Mouse (Mus musculus) embryo, embryonic 11.5 days (tissue): Measurements from ENCODE around the gene Ccdc43.
"Not testable (repeated sequence)": the region's sequence is repeated elsewhere in the genome, so short reads cannot be mapped to it uniquely, and the experiment has no call there.

Experiments
- DNase-seq: peaks from one replicate; pipeline ENCODE4 v3.0.0-alpha.2; 2012; ENCODE audit warnings: low read depth, low spot score

Ccdc43 gene

DNA sequence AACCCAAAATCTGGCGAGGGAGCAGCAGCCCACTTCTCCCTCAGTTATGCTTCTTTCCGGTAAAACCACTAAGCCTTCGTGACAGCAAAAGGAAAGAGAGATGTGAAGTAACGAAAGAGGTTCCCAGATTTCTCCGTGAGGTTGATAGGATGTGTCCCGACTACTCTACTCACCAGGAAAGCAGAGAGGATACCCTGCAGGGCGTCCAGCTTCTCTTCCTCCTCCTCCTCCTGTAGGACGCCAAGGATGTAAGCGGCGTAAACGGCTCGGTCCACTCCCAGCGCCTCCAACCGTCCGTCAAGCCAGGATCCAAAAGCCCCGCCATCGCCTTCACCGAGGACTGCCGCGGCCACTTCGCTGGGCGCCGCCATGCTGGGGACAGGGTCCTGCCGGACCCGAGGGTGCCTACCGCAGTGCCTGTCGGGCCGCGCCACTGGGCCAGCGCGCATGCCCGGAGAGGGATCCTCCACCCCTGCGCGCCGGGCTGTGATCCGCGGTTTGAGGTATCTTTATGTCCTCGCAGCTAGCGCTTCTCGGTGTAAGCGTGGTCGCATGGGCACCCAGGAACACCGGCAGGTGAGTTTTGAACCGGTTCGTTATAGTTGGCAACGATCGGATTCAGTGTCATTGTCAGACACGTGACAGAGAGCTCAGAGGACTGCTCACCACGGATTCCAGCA lies at the start of gene Ccdc43:
Gene Ccdc43, minus strand, starts transcription at position 445 of the 680 bp plus-strand sequence.
- DNase-seq: peak; percentile 75

- DNase-seq: no peak
Measured at GRCm38 (mm10) chr11:102744746-102745145, 47.2 kb upstream of the Ccdc43 start.

- no peak for DNase-seq
Measured at GRCm38 (mm10) chr11:102742843-102743242, 45.3 kb upstream of the Ccdc43 start.

DNA sequence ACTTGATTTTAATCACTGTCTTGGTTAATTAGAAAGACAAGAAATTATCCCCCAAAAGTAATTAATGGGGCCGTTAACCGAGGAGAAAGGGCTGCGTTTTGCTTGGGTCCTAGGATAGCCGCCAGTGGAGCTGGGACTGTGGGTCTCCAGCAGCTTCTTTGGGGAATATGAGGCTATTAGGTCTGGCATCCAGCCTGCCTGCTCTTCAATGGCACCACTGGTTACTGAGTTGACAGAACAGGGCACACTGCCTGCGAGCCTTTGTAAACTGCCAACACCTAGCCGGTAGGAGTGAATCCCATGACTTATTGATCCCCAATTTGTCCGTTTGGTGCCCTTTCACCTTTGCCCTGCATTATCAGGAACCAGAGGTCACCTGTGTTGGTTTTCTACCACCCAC lies 44.5 kb upstream of the Ccdc43 start:
- DNase-seq: no peak

- no peak for DNase-seq
Measured at GRCm38 (mm10) chr11:102741129-102741950, 43.8 kb upstream of the Ccdc43 start.

DNA sequence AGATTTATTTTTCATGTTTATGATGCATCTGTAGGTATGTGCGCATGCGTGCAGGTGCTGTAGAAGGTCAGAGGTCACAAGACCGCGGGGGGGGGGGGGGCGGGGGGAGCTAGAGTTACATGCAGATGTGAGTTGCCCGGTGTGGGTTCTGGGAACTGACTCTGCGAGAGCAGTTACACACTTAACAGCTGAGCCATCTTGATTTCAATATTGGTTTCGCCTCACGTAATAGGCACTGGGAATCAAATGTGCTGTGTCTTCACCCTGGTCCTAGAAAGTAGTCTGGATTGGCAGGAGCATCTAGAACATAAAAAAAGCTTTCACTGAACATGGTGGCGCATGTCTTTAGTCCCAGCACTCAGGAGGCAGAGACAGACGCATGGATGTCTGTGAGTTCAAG lies 43.1 kb upstream of the Ccdc43 start:
- DNase-seq: no peak

- peak; percentile 55 for DNase-seq
Measured at GRCm38 (mm10) chr11:102739278-102739966, 41.8 kb upstream of the Ccdc43 start.

GRCm38 (mm10) chr11:102738046-102738445 lies 40.5 kb upstream of the Ccdc43 start:
- no peak for DNase-seq

DNA sequence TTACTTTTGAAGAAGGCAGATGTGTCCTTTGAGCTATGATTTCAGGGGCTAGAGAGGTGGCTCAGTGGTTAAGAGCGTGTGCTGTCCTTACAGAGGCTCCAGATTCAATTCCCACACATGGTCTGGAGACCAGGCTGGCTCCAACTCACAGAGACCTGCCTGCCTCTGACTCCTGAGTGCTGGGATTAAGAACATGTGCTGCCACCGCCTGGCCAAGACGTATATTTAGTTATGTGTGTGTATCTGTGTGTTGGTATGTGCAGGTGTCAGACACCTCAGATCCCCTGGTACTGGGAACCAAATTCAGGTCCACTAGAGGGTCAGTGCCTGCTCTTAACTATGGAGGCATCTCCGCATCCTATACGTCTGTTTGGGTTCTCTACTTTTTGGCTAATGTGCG lies 37.4 kb upstream of the Ccdc43 start:
- DNase-seq: no peak

- DNase-seq: no peak
Measured at GRCm38 (mm10) chr11:102733146-102733545, 35.6 kb upstream of the Ccdc43 start.

DNA sequence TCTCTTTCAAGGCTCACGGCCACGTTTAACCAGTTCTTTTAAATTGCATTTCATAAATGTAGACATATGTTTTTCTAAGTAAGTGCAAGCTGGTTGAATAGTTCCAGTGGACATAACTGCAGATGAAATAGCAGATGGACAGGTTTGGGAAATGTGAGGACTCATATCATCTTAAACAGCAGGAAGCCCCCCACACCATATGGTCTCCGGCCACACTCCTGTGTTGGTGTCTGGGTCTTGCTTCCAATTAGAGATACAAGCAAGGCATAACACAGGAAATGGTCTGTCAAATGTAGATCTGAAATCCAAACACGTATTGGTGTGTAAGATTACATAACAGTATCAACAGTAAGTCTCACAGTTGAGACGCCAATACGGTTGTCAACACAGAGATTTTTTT lies 33.8 kb upstream of the Ccdc43 start:
- DNase-seq: no peak

DNA sequence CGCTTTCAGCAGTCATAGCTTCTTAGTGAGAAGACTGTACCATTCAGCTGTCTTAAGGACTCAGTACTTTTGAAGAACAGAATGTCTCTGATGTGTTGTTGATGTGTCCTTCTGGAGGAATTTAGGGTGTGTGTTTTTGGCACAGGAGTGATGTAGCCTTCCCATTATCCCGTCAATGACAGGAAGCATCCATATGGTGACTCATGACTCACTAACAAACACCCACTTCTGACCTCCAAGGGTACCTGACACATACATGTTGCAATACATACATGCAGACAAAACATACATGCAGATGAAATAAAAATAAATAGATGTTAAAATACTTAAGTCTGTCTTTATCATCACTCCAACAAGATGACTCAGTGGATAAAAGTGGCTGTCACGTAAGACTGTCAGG lies 32.3 kb upstream of the Ccdc43 start:
- no peak for DNase-seq

DNA sequence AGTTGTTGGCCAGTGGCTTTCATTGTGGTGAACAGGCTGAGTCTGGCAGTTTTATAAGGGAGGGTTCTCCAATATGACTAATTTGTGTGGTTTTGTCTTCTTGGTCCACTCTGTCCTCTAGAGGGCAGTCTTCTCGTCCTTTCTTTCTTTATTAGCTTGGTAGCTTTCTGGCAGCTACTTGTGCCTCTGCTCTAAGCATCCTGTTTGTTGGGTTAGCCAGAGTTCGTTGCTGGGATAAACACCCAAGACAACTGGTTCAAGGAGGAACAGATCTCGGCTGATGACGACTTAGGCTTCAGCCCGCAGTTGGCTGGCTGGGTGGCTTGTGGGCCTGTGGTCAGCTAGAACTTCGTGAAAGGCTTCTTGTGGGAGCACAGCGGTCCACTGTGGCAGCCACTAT lies 31.0 kb upstream of the Ccdc43 start:
- peak; percentile 36 for DNase-seq

DNA sequence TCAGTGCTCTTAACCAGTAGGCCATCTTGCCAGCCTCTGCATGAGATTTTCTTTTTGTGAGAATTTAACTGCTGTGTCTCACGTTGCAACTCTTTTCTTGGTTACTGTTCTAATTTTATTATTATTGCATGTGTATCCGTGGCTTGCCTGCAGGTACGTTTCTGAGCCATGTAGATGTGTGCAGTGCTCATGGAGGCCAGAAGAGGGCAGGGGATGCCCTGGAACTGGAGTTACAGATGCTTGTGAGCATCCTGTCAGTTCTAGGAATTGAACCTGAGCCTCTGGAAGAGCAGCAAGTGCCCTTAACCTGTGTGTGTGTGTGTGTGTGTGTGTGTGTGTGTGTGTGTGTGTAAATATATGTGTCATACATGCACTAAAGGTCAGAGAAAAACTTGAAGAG lies 28.0 kb upstream of the Ccdc43 start:
- no peak for DNase-seq

GRCm38 (mm10) chr11:102716135-102716534 lies 18.6 kb upstream of the Ccdc43 start:
- no peak for DNase-seq

GRCm38 (mm10) chr11:102714578-102714977 lies 17.0 kb upstream of the Ccdc43 start:
- not testable (repeated sequence) for DNase-seq

DNA sequence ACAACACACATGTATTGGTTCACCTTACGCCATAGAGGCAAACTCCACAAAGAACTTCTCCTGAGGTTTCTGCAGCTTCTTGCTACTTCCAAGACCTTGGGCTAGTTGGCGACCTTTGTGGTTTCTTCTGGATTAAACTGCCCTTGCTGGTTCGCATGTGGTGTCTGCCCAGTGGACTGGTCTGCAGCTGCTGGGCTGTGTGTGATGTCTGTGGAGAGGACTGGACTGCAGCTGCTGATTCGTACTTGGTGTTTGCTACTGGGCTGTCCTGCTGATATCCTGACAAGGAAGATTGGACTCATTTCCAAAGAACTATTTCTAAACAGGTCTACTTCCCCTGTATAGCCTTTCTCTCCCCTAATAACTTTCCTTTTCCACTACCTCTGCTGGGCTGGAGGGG lies 14.8 kb upstream of the Ccdc43 start:
- no peak for DNase-seq

DNA sequence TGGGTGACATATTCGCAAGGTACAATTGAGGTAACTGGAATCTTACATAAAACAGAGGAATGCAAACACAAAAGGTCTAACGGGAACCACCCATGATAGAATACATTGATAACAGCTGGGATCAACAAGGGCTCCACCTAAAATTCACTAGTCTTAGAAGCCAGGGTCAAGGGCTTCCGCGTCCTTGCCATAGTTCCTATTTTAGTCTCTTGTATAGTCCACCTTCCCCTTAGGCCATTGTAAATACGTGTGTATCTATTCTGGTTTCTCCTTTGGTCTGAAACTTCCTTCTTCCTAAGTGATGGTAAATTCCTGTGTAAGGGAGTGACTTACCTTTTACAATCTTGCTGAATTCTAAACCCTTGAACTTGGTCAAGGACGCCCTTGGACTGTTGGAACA lies 4.6 kb upstream of the Ccdc43 start:
- not testable (repeated sequence) for DNase-seq

GRCm38 (mm10) chr11:102698018-102698476 lies 465 bp upstream of the Ccdc43 start:
- DNase-seq: no peak

DNA sequence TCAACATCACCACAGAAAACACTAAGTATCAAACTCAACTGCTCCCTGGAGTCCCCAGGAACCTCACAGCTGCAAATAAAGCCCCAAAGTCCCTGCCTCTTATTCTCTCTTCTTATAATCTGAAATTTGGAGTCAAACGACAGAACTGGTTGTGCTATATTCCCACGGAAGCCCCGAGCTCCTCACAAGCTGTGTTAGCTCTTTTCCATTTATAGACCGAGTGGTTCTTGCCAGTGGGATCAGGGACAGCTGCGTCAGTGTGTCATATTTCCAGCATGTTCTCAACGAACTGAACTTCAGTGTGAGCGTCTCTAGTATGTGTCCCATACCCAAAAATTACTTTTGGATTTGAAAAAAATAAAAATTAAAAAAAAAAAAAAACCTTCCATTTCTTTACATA lies 2.3 kb downstream of the Ccdc43 start:
- DNase-seq: no peak

GRCm38 (mm10) chr11:102690162-102690561 lies 7.4 kb downstream of the Ccdc43 start:
- peak; percentile 69 for DNase-seq
